Mouse (Mus musculus): Measurements from ENCODE around the gene Phf23. TPM values are rescaled to one million over a fixed set of nuclear protein-coding genes. Genes with fewer than 3 reads are reported as not detected.

The Phf23 gene
- polyA plus RNA-seq, 1 experiment from 2014 or later = 53.1 TPM

GRCm38 (mm10) chr11:70038174-70038573, 42.6 kb downstream of the Phf23 start:
- ATAC-seq = no peak
- WGBS = 75% methylated on average over 7 of the region's 7 CpGs

GRCm38 (mm10) chr11:70039631-70040030, 44.1 kb downstream of the Phf23 start:
- Histone ChIP-seq H3K36me3 (ENCODE audit: control insufficient read depth, insufficient read depth, low read length) (no peaks in the 10 kb centered on the region), H3K27ac (ENCODE audit: low read length) (no peak overlapping the region), H3K9ac (ENCODE audit: low read depth, low read length) (no peak overlapping the region), H3K27me3 (replicated peaks; ENCODE audit: control insufficient read depth, insufficient read depth, low read length) (no peaks in the 10 kb centered on the region), H3K4me3 (ENCODE audit: low read length) (no peak overlapping the region), H3K4me1 (ENCODE audit: control insufficient read depth, insufficient read depth, low read length) (no peaks in the 10 kb centered on the region), H3K4me2 (ENCODE audit: low read depth, low read length) (no peak overlapping the region), H3K9me3 (ENCODE audit: control insufficient read depth, low read length) (no peaks in the 10 kb centered on the region)
- no peak for ATAC-seq
- WGBS = 92% methylated on average over 10 of the region's 10 CpGs

More at GRCm38 (mm10) chr11:70038174-70038573, 42.6 kb downstream of the Phf23 start:
- Histone ChIP-seq H3K4me3 (ENCODE audit: low read length) (no peak overlapping the region), H3K4me2 (ENCODE audit: low read depth, low read length) (no peak overlapping the region), H3K4me1 (ENCODE audit: control insufficient read depth, insufficient read depth, low read length) (no peaks in the 10 kb centered on the region), H3K9me3 (ENCODE audit: control insufficient read depth, low read length) (no peaks in the 10 kb centered on the region), H3K9ac (ENCODE audit: low read depth, low read length) (no peak overlapping the region), H3K27ac (ENCODE audit: low read length) (no peak overlapping the region), H3K36me3 (ENCODE audit: control insufficient read depth, insufficient read depth, low read length) (no peaks in the 10 kb centered on the region), H3K27me3 (replicated peaks; ENCODE audit: control insufficient read depth, insufficient read depth, low read length) (no peaks in the 10 kb centered on the region)

- H3K9me3 ChIP-seq (ENCODE audit: control insufficient read depth, low read length) = no peaks in the 10 kb centered on the region
- no peak overlapping the region for H3K4me2 ChIP-seq (ENCODE audit: low read depth, low read length)
- H3K4me1 ChIP-seq (ENCODE audit: control insufficient read depth, insufficient read depth, low read length) = no peaks in the 10 kb centered on the region
- no peak overlapping the region for H3K9ac ChIP-seq (ENCODE audit: low read depth, low read length)
- no peak for ATAC-seq
- H3K4me3 ChIP-seq (ENCODE audit: low read length) = no peak overlapping the region
- WGBS = 87% methylated on average over 7 of the region's 7 CpGs
- H3K27ac ChIP-seq (ENCODE audit: low read length) = no peak overlapping the region
- H3K27me3 ChIP-seq (replicated peaks; ENCODE audit: control insufficient read depth, insufficient read depth, low read length) = no peaks in the 10 kb centered on the region
- H3K36me3 ChIP-seq (ENCODE audit: control insufficient read depth, insufficient read depth, low read length) = no peaks in the 10 kb centered on the region
Observed at GRCm38 (mm10) chr11:70040184-70040583, 44.6 kb downstream of the Phf23 start.

GRCm38 (mm10) chr11:70042309-70043085, 46.9 kb downstream of the Phf23 start:
- Histone ChIP-seq H3K4me2 (ENCODE audit: low read depth, low read length) (no peak overlapping the region), H3K4me3 (ENCODE audit: low read length) (no peak overlapping the region), H3K27me3 (replicated peaks; ENCODE audit: control insufficient read depth, insufficient read depth, low read length) (no peaks in the 10 kb centered on the region), H3K9ac (ENCODE audit: low read depth, low read length) (no peak overlapping the region), H3K27ac (ENCODE audit: low read length) (no peak overlapping the region), H3K9me3 (ENCODE audit: control insufficient read depth, low read length) (no peaks in the 10 kb centered on the region), H3K4me1 (ENCODE audit: control insufficient read depth, insufficient read depth, low read length) (no peaks in the 10 kb centered on the region), H3K36me3 (ENCODE audit: control insufficient read depth, insufficient read depth, low read length) (no peaks in the 10 kb centered on the region)
- ATAC-seq = no peak
- WGBS = 89% methylated on average over 23 of the region's 23 CpGs

GRCm38 (mm10) chr11:70043665-70044064, 48.1 kb downstream of the Phf23 start:
- WGBS = 82% methylated on average over 7 of the region's 7 CpGs
- no peaks in the 10 kb centered on the region for H3K27me3 ChIP-seq (replicated peaks; ENCODE audit: control insufficient read depth, insufficient read depth, low read length)
- no peak overlapping the region for H3K9ac ChIP-seq (ENCODE audit: low read depth, low read length)
- H3K4me3 ChIP-seq (ENCODE audit: low read length) = no peak overlapping the region
- no peaks in the 10 kb centered on the region for H3K4me1 ChIP-seq (ENCODE audit: control insufficient read depth, insufficient read depth, low read length)
- no peak overlapping the region for H3K4me2 ChIP-seq (ENCODE audit: low read depth, low read length)
- H3K9me3 ChIP-seq (ENCODE audit: control insufficient read depth, low read length) = no peaks in the 10 kb centered on the region
- no peak overlapping the region for H3K27ac ChIP-seq (ENCODE audit: low read length)
- no peaks in the 10 kb centered on the region for H3K36me3 ChIP-seq (ENCODE audit: control insufficient read depth, insufficient read depth, low read length)
- no peak for ATAC-seq

- no peak overlapping the region for H3K4me2 ChIP-seq (ENCODE audit: low read depth, low read length)
- no peaks in the 10 kb centered on the region for H3K27me3 ChIP-seq (replicated peaks; ENCODE audit: control insufficient read depth, insufficient read depth, low read length)
- H3K4me3 ChIP-seq (ENCODE audit: low read length) = no peak overlapping the region
- 41% methylated on average over 9 of the region's 9 CpGs for WGBS
- no peak overlapping the region for H3K9ac ChIP-seq (ENCODE audit: low read depth, low read length)
- H3K36me3 ChIP-seq (ENCODE audit: control insufficient read depth, insufficient read depth, low read length) = no peaks in the 10 kb centered on the region
- no peak for ATAC-seq
- no peak overlapping the region for H3K27ac ChIP-seq (ENCODE audit: low read length)
- H3K9me3 ChIP-seq (ENCODE audit: control insufficient read depth, low read length) = no peaks in the 10 kb centered on the region
- H3K4me1 ChIP-seq (ENCODE audit: control insufficient read depth, insufficient read depth, low read length) = no peaks in the 10 kb centered on the region
Observed at GRCm38 (mm10) chr11:70045435-70045834, 49.9 kb downstream of the Phf23 start.

GRCm38 (mm10) chr11:70049366-70049765, 53.8 kb downstream of the Phf23 start:
- Histone ChIP-seq H3K27me3 (replicated peaks; ENCODE audit: control insufficient read depth, insufficient read depth, low read length) (0 out of 2 replicates have a peak, but pooled peaks cover 2% of the 10 kb centered on the region), H3K27ac (ENCODE audit: low read length) (no peak overlapping the region), H3K9ac (ENCODE audit: low read depth, low read length) (no peak overlapping the region), H3K4me1 (ENCODE audit: control insufficient read depth, insufficient read depth, low read length) (no peaks in the 10 kb centered on the region), H3K36me3 (ENCODE audit: control insufficient read depth, insufficient read depth, low read length) (no peaks in the 10 kb centered on the region), H3K4me2 (ENCODE audit: low read depth, low read length) (no peak overlapping the region), H3K9me3 (ENCODE audit: control insufficient read depth, low read length) (no peaks in the 10 kb centered on the region), H3K4me3 (ENCODE audit: low read length) (no peak overlapping the region)
- no peak for ATAC-seq
- 65% methylated on average over 6 of the region's 6 CpGs for WGBS

MicroRNAs encoded within 50 kb of the gene (microRNA counts, 519-probe panel; counts per million panel counts)
- microRNA mmu-miR-324-3p = 35.7 counts per million
- microRNA mmu-miR-324-5p = 2,796 counts per million, percentile 70 among the panel's probes with 10 or more counts

Small RNA genes within 50 kb of the gene (microRNA-seq; reads per million reads assigned to microRNA genes)
- gene Gm44349 = not detected
- gene Mir324 = 2,632 reads per million, percentile 82 among the genes with 10 or more reads in this experiment

Other genes starting within 250 kb of the Phf23 start
- 14.8 and 16.8 TPM in 2 replicates for gene Polr2a, start 237.1 kb upstream of the Phf23 start, polyA plus RNA-seq (2015; fragmentation: Nextera tagmentation; extraction: Ambion mirVana)
- 0.13 and 0.16 TPM in 2 replicates for gene Slc35g3, start 233.8 kb upstream of the Phf23 start, polyA plus RNA-seq (2015; fragmentation: Nextera tagmentation; extraction: Ambion mirVana)
- gene Zbtb4, start 229.9 kb upstream of the Phf23 start, polyA plus RNA-seq (2015; fragmentation: Nextera tagmentation; extraction: Ambion mirVana) = 2.3 and 2.4 TPM in 2 replicates
- 3.9 and 4.7 TPM in 2 replicates for gene Chrnb1, start 199.8 kb upstream of the Phf23 start, polyA plus RNA-seq (2015; fragmentation: Nextera tagmentation; extraction: Ambion mirVana)
- gene Fgf11, start 193.9 kb upstream of the Phf23 start, polyA plus RNA-seq (2015; fragmentation: Nextera tagmentation; extraction: Ambion mirVana) = 1.3 and 1.4 TPM in 2 replicates
- gene Tmem102, start 190.2 kb upstream of the Phf23 start, polyA plus RNA-seq (2015; fragmentation: Nextera tagmentation; extraction: Ambion mirVana) = 34.6 and 42.7 TPM in 2 replicates
- gene Gm39566, start 180.5 kb upstream of the Phf23 start, polyA plus RNA-seq (2015; fragmentation: Nextera tagmentation; extraction: Ambion mirVana) = not detected in 2 replicates
- gene Spem2, start 177.3 kb upstream of the Phf23 start, polyA plus RNA-seq (2015; fragmentation: Nextera tagmentation; extraction: Ambion mirVana) = not detected in 2 replicates
- 0.22 TPM in 1 of 2 replicates, not detected in the other for gene Spem1, start 173.6 kb upstream of the Phf23 start, polyA plus RNA-seq (2015; fragmentation: Nextera tagmentation; extraction: Ambion mirVana)
- 3.4 and 4.1 TPM in 2 replicates for gene Nlgn2, start 158.0 kb upstream of the Phf23 start, polyA plus RNA-seq (2015; fragmentation: Nextera tagmentation; extraction: Ambion mirVana)
- gene Tmem256, start 157.3 kb upstream of the Phf23 start, polyA plus RNA-seq (2015; fragmentation: Nextera tagmentation; extraction: Ambion mirVana) = 470 and 476 TPM in 2 replicates
- 73.0 and 75.2 TPM in 2 replicates for gene Plscr3, start 149.4 kb upstream of the Phf23 start, polyA plus RNA-seq (2015; fragmentation: Nextera tagmentation; extraction: Ambion mirVana)
- gene Tnk1, start 137.0 kb upstream of the Phf23 start, polyA plus RNA-seq (2015; fragmentation: Nextera tagmentation; extraction: Ambion mirVana) = 20.5 and 23.5 TPM in 2 replicates
- gene Tmem95, start 117.8 kb upstream of the Phf23 start, polyA plus RNA-seq (2015; fragmentation: Nextera tagmentation; extraction: Ambion mirVana) = not detected in 2 replicates
- gene Kctd11, start 114.4 kb upstream of the Phf23 start, polyA plus RNA-seq (2015; fragmentation: Nextera tagmentation; extraction: Ambion mirVana) = 5.5 and 6.2 TPM in 2 replicates
- gene Acap1, start 100.2 kb upstream of the Phf23 start, polyA plus RNA-seq (2015; fragmentation: Nextera tagmentation; extraction: Ambion mirVana) = 4.2 and 5.2 TPM in 2 replicates
- 4.7 and 5.4 TPM in 2 replicates for gene 2810408A11Rik, start 94.8 kb upstream of the Phf23 start, polyA plus RNA-seq (2015; fragmentation: Nextera tagmentation; extraction: Ambion mirVana)
- gene Neurl4, start 94.7 kb upstream of the Phf23 start, polyA plus RNA-seq (2015; fragmentation: Nextera tagmentation; extraction: Ambion mirVana) = 7.1 and 10.1 TPM in 2 replicates
- 60.0 and 63.8 TPM in 2 replicates for gene Gps2, start 81.9 kb upstream of the Phf23 start, polyA plus RNA-seq (2015; fragmentation: Nextera tagmentation; extraction: Ambion mirVana)
- gene Eif5a, start 73.8 kb upstream of the Phf23 start, polyA plus RNA-seq (2015; fragmentation: Nextera tagmentation; extraction: Ambion mirVana) = 1,478 and 1,683 TPM in 2 replicates
- 1.3 and 2.1 TPM in 2 replicates for gene Ybx2, start 60.0 kb upstream of the Phf23 start, polyA plus RNA-seq (2015; fragmentation: Nextera tagmentation; extraction: Ambion mirVana)
- 21.5 and 22.6 TPM in 2 replicates for gene Slc2a4, start 47.6 kb upstream of the Phf23 start, polyA plus RNA-seq (2015; fragmentation: Nextera tagmentation; extraction: Ambion mirVana)
- 1,377 and 1,415 TPM in 2 replicates for gene Cldn7, start 31.0 kb upstream of the Phf23 start, polyA plus RNA-seq (2015; fragmentation: Nextera tagmentation; extraction: Ambion mirVana)
- gene Ctdnep1, start 14.6 kb upstream of the Phf23 start, polyA plus RNA-seq (2015; fragmentation: Nextera tagmentation; extraction: Ambion mirVana) = 20.7 and 20.9 TPM in 2 replicates
- 92.6 and 106 TPM in 2 replicates for gene Elp5, start 13.3 kb upstream of the Phf23 start, polyA plus RNA-seq (2015; fragmentation: Nextera tagmentation; extraction: Ambion mirVana)
- 639 and 679 TPM in 2 replicates for gene Gabarap, start 4.6 kb upstream of the Phf23 start, polyA plus RNA-seq (2015; fragmentation: Nextera tagmentation; extraction: Ambion mirVana)
- 23.8 and 26.0 TPM in 2 replicates for gene Dvl2, start 4.8 kb downstream of the Phf23 start, polyA plus RNA-seq (2015; fragmentation: Nextera tagmentation; extraction: Ambion mirVana)
- 172 and 189 TPM in 2 replicates for gene Acadvl, start 19.6 kb downstream of the Phf23 start, polyA plus RNA-seq (2015; fragmentation: Nextera tagmentation; extraction: Ambion mirVana)
- gene Dlg4, start 21.2 kb downstream of the Phf23 start, polyA plus RNA-seq (2015; fragmentation: Nextera tagmentation; extraction: Ambion mirVana) = 5.1 and 6.1 TPM in 2 replicates
- 0.17 and 0.31 TPM in 2 replicates for gene Asgr1, start 58.3 kb downstream of the Phf23 start, polyA plus RNA-seq (2015; fragmentation: Nextera tagmentation; extraction: Ambion mirVana)
- gene Asgr2, start 96.9 kb downstream of the Phf23 start, polyA plus RNA-seq (2015; fragmentation: Nextera tagmentation; extraction: Ambion mirVana) = 0.44 and 0.57 TPM in 2 replicates
- gene Mgl2, start 134.6 kb downstream of the Phf23 start, polyA plus RNA-seq (2015; fragmentation: Nextera tagmentation; extraction: Ambion mirVana) = 0.56 and 0.66 TPM in 2 replicates
- gene Clec10a, start 160.4 kb downstream of the Phf23 start, polyA plus RNA-seq (2015; fragmentation: Nextera tagmentation; extraction: Ambion mirVana) = 0.99 and 1.7 TPM in 2 replicates
- 2.7 TPM in 2 replicates for gene Slc16a11, start 217.0 kb downstream of the Phf23 start, polyA plus RNA-seq (2015; fragmentation: Nextera tagmentation; extraction: Ambion mirVana)
- 15.9 and 18.0 TPM in 2 replicates for gene Slc16a13, start 225.3 kb downstream of the Phf23 start, polyA plus RNA-seq (2015; fragmentation: Nextera tagmentation; extraction: Ambion mirVana)
- 10.3 and 10.4 TPM in 2 replicates for gene Bcl6b, start 234.0 kb downstream of the Phf23 start, polyA plus RNA-seq (2015; fragmentation: Nextera tagmentation; extraction: Ambion mirVana)
- gene 0610010K14Rik, start 242.1 kb downstream of the Phf23 start, polyA plus RNA-seq (2015; fragmentation: Nextera tagmentation; extraction: Ambion mirVana) = 118 and 129 TPM in 2 replicates
- 9.9 and 10.7 TPM in 2 replicates for gene Gm21988, start 244.1 kb downstream of the Phf23 start, polyA plus RNA-seq (2015; fragmentation: Nextera tagmentation; extraction: Ambion mirVana)
- gene Rnasek, start 244.1 kb downstream of the Phf23 start, polyA plus RNA-seq (2015; fragmentation: Nextera tagmentation; extraction: Ambion mirVana) = 269 and 308 TPM in 2 replicates

Data from intestine, embryonic 16.5 days (tissue).